Mouse (Mus musculus): ENCODE data around the gene Adtrp.

Adtrp gene

DNA sequence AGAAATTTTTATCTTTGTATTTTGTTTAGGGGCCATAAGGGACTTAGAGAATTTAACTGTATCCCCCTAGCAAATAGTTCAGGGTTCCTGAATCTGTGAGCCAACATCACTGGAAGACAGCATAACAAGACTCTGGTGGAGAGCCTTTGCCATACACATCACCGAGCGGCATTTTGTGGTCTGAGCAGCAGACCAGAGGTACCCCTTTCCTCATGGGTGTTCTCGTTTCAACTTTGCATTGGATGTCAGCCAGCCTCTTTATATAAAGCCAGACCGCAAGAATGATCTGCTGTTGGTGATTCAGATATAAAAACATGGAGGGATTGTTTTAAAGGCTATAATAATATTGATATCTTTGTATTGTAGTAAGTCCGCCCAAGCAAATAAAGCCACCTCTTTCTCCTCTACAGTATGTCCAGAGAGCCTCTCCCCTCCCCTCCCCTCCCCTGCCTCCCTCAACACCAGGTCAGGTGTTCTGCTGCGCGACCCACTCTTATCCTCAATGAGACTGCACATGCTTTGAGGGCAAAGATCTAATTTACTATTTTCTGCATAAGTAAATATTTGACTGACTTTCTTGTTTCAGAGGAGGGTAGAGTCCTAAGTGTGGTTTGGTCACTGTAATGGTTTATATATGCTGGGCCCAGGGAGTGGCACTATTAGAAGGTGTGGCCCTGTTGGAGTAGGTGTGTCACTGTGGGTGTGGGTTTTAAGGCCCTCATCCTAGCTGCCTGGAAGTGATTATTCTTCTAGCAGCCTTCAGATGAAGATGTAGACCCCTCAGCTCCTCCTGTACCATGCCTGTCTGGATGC, 62.4 kb downstream of the Adtrp start:
- no peaks in the 10 kb centered on the region for H3K36me3 ChIP-seq (ENCODE audit: insufficient read depth, low read length)
- H3K27me3 ChIP-seq (ENCODE audit: insufficient read depth, low read length), result no peaks in the 10 kb centered on the region
- TF ChIP-seq NANOG (IDR thresholded peaks at IDR 0.05; ENCODE audit: borderline replicate concordance, low read length), result no peak
- no peak for TF ChIP-seq POU5F1 (IDR thresholded peaks at IDR 0.05; ENCODE audit: borderline replicate concordance, low read length)
- H3K9me3 ChIP-seq (ENCODE audit: low read length), result no peaks in the 10 kb centered on the region
- H3K4me1 ChIP-seq (replicated peaks; ENCODE audit: low read depth, low read length), result peaks cover 23% of the 10 kb centered on the region
- no peak overlapping the region for H3K4me3 ChIP-seq (replicated peaks; ENCODE audit: low read length)

DNA sequence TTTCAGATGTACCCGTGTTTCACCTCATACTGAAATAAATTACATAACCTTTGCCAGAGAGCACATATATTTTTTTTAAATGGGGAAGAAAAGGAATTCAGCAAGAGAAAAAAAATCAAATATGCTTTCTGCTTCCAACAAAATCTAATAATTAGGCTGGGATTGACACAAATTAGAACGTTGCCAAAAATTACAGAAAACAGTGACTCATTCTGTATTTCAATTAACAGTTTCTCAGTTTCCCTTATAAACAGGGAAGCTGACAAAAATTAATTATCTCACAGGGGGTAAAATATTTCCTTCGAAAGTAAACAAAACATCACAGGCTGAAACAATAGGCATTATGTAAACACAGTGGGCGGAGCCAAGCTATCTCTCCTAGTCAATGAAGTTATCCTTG, 67.2 kb downstream of the Adtrp start:
- no peak for TF ChIP-seq CTCF (conservative IDR thresholded peaks at IDR 0.05; ENCODE audit: low read length)
- TF ChIP-seq POU5F1 (IDR thresholded peaks at IDR 0.05; ENCODE audit: borderline replicate concordance, low read length), result no peak
- TF ChIP-seq NANOG (IDR thresholded peaks at IDR 0.05; ENCODE audit: borderline replicate concordance, low read length), result no peak
- Histone ChIP-seq H3K27me3 (ENCODE audit: insufficient read depth, low read length) (no peaks in the 10 kb centered on the region), H3K4me1 (replicated peaks; ENCODE audit: low read depth, low read length) (peaks cover 21% of the 10 kb centered on the region), H3K4me3 (replicated peaks; ENCODE audit: low read length) (no peak overlapping the region), H3K36me3 (ENCODE audit: insufficient read depth, low read length) (no peaks in the 10 kb centered on the region), H3K9me3 (ENCODE audit: low read length) (no peaks in the 10 kb centered on the region)

DNA sequence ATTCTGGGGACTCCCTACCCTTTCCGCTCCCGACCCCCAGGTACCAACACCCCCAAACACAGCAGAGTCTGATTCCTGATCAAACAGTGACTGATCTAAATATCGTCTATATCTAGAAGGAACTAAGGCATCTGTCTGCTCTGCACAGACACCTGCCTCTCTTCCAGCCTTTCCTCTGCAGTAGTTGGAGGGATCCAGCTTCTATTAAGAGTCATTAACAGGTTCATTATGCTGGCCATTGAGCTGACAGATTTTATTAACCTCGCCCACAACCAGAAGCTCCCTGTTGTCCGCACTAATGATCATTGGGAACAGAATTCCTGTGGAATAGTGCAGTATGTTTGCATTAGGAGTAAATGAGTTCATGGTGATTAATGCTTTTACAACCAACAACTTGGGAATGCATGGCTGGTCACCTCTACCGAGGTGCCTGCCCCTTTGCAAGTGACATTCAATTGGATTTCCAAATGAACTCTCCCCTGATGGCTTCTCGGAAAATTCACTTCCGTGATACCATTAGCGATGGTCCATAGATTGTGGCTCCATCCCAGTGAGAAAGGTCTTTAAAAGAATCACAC, 67.8 kb downstream of the Adtrp start:
- Histone ChIP-seq H3K27me3 (ENCODE audit: insufficient read depth, low read length) (no peaks in the 10 kb centered on the region), H3K4me1 (replicated peaks; ENCODE audit: low read depth, low read length) (peaks cover 18% of the 10 kb centered on the region), H3K9me3 (ENCODE audit: low read length) (no peaks in the 10 kb centered on the region), H3K4me3 (replicated peaks; ENCODE audit: low read length) (no peak overlapping the region), H3K36me3 (ENCODE audit: insufficient read depth, low read length) (no peaks in the 10 kb centered on the region)
- TF ChIP-seq POU5F1 (IDR thresholded peaks at IDR 0.05; ENCODE audit: borderline replicate concordance, low read length) (no peak), NANOG (IDR thresholded peaks at IDR 0.05; ENCODE audit: borderline replicate concordance, low read length) (no peak), CTCF (conservative IDR thresholded peaks at IDR 0.05; ENCODE audit: low read length) (no peak)

DNA sequence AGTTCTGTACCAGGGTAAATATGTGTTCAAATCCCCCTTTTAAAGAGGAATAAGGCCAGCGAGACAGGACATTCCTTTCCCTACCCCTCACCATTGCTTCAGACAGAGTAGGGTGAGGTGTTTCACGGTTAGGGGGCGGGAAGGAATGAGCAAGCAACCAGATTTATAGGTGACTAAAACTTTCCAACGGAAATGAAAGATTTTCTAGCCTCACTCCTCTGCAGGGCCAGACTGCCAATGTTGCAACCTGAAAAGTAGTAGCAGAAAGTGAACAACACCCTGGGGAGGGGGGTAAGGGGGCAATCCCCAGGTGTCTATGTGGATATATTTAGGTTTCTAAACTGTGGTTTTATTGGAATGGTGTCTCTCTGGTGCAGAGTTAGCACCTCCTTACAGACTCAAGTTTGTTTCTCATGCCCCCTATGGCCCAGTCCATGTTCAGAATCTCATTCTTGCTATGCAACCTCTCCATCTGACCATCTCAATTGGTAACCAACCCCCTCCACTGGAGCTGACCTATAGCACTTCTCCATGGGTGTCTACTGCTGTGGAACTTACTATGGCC, 73.6 kb downstream of the Adtrp start:
- Histone ChIP-seq H3K36me3 (ENCODE audit: insufficient read depth, low read length) (no peaks in the 10 kb centered on the region), H3K9me3 (ENCODE audit: low read length) (no peaks in the 10 kb centered on the region), H3K4me3 (replicated peaks; ENCODE audit: low read length) (no peak overlapping the region), H3K27me3 (ENCODE audit: insufficient read depth, low read length) (no peaks in the 10 kb centered on the region), H3K4me1 (replicated peaks; ENCODE audit: low read depth, low read length) (no peaks in the 10 kb centered on the region)
- no peak for TF ChIP-seq NANOG (IDR thresholded peaks at IDR 0.05; ENCODE audit: borderline replicate concordance, low read length)
- TF ChIP-seq POU5F1 (IDR thresholded peaks at IDR 0.05; ENCODE audit: borderline replicate concordance, low read length), result no peak
- TF ChIP-seq CTCF (conservative IDR thresholded peaks at IDR 0.05; ENCODE audit: low read length), result no peak

DNA sequence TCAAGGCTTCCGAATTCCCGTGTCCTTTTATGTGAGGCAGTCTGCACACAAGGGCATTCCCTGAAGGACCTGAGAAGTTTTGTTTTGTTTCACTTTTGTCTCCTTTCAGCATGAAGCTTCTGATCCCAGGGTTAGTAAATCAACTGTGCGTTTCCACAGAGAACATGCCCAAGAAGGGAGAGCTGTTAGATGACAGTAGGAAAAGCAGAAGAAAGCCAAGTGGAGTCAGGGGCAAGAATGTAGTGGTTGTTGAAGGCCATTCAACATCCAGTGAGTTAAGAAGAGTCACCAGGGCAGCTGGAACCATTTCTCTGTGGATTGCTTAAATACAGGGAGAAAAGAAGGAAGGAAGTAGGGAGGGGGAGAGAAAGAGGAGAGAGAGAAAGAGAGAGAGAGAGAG, 76.4 kb downstream of the Adtrp start:
- Histone ChIP-seq H3K4me1 (replicated peaks; ENCODE audit: low read depth, low read length) (no peaks in the 10 kb centered on the region), H3K27me3 (ENCODE audit: insufficient read depth, low read length) (no peaks in the 10 kb centered on the region), H3K36me3 (ENCODE audit: insufficient read depth, low read length) (no peaks in the 10 kb centered on the region), H3K9me3 (ENCODE audit: low read length) (peaks cover 9% of the 10 kb centered on the region), H3K4me3 (replicated peaks; ENCODE audit: low read length) (no peak overlapping the region)
- TF ChIP-seq POU5F1 (IDR thresholded peaks at IDR 0.05; ENCODE audit: borderline replicate concordance, low read length) (no peak), CTCF (conservative IDR thresholded peaks at IDR 0.05; ENCODE audit: low read length) (no peak), NANOG (IDR thresholded peaks at IDR 0.05; ENCODE audit: borderline replicate concordance, low read length) (no peak)

- Histone ChIP-seq H3K4me3 (replicated peaks; ENCODE audit: low read length) (no peak overlapping the region), H3K27me3 (ENCODE audit: insufficient read depth, low read length) (no peaks in the 10 kb centered on the region), H3K9me3 (ENCODE audit: low read length) (peaks cover 9% of the 10 kb centered on the region), H3K4me1 (replicated peaks; ENCODE audit: low read depth, low read length) (no peaks in the 10 kb centered on the region), H3K36me3 (ENCODE audit: insufficient read depth, low read length) (no peaks in the 10 kb centered on the region)
- no peak for TF ChIP-seq CTCF (conservative IDR thresholded peaks at IDR 0.05; ENCODE audit: low read length)
- TF ChIP-seq NANOG (IDR thresholded peaks at IDR 0.05; ENCODE audit: borderline replicate concordance, low read length), result no peak
- no peak for TF ChIP-seq POU5F1 (IDR thresholded peaks at IDR 0.05; ENCODE audit: borderline replicate concordance, low read length)
Measured at GRCm38 (mm10) chr13:41767941-41768340, 79.5 kb downstream of the Adtrp start.

DNA sequence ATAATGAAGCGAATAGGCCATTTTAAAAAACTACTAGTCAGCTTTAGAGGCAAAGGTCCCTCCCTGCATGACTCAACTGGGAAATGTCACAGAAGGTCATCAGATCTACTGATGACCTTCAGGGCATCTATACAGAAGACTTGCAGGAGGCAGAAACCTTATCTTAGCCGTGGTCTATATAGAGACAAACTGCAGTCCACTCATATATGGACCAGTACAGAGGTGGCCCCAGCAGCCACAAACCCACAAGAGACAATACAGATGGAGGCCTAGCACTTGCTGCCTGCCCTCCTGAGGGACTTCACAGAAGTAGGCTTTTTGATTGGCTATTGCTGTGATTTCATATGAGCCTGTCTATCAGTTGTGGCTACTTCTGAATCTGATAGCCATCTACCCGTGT, 85.5 kb downstream of the Adtrp start:
- no peaks in the 10 kb centered on the region for H3K27me3 ChIP-seq (ENCODE audit: insufficient read depth, low read length)
- TF ChIP-seq CTCF (conservative IDR thresholded peaks at IDR 0.05; ENCODE audit: low read length) (no peak), POU5F1 (IDR thresholded peaks at IDR 0.05; ENCODE audit: borderline replicate concordance, low read length) (no peak), NANOG (IDR thresholded peaks at IDR 0.05; ENCODE audit: borderline replicate concordance, low read length) (no peak)
- peaks cover 29% of the 10 kb centered on the region for H3K4me1 ChIP-seq (replicated peaks; ENCODE audit: low read depth, low read length)
- H3K36me3 ChIP-seq (ENCODE audit: insufficient read depth, low read length), result no peaks in the 10 kb centered on the region
- H3K9me3 ChIP-seq (ENCODE audit: low read length), result peaks cover under 1% of the 10 kb centered on the region
- no peak overlapping the region for H3K4me3 ChIP-seq (replicated peaks; ENCODE audit: low read length)

GRCm38 (mm10) chr13:41760484-41760883, 87.0 kb downstream of the Adtrp start:
- Histone ChIP-seq H3K4me3 (replicated peaks; ENCODE audit: low read length) (no peak overlapping the region), H3K36me3 (ENCODE audit: insufficient read depth, low read length) (no peaks in the 10 kb centered on the region), H3K4me1 (replicated peaks; ENCODE audit: low read depth, low read length) (peaks cover 29% of the 10 kb centered on the region), H3K9me3 (ENCODE audit: low read length) (no peaks in the 10 kb centered on the region), H3K27me3 (ENCODE audit: insufficient read depth, low read length) (no peaks in the 10 kb centered on the region)
- no peak for TF ChIP-seq CTCF (conservative IDR thresholded peaks at IDR 0.05; ENCODE audit: low read length)
- TF ChIP-seq NANOG (IDR thresholded peaks at IDR 0.05; ENCODE audit: borderline replicate concordance, low read length), result no peak
- TF ChIP-seq POU5F1 (IDR thresholded peaks at IDR 0.05; ENCODE audit: borderline replicate concordance, low read length), result no peak

Data from E14TG2a.4 (cell line).